Mouse (Mus musculus) heart, adult 2 months (tissue): ENCODE data around the gene Pip4k2c. TPM values are rescaled to one million over a fixed set of nuclear protein-coding genes. Genes with fewer than 3 reads are reported as not detected.
"Not testable (repeated sequence)": the region's sequence is repeated elsewhere in the genome, so short reads cannot be mapped to it uniquely, and the experiment has no call there.

Experiments used
- DNase-seq, 2 experiments: peaks; one replicate each; pipeline ENCODE4 v3.0.0; 2021
- H3K27ac ChIP-seq: fragments of 200-600 bp; 2 replicates; pipeline ENCODE4 v1.8.1; 2022
- H3K27me3 ChIP-seq: fragments of 200-500 bp; 2 replicates; pipeline ENCODE4 v1.6.1; 2012; ENCODE audit warnings: mild to moderate bottlenecking, low read length, inconsistent platforms, mixed read lengths; ENCODE audit not compliant: control insufficient read depth, insufficient read depth
- H3K36me3 ChIP-seq: fragments of 200-500 bp; 2 replicates; pipeline ENCODE4 v1.6.1; 2012; ENCODE audit warnings: low read length, inconsistent platforms; ENCODE audit not compliant: control insufficient read depth, insufficient read depth
- H3K4me1 ChIP-seq: fragments of 200-500 bp; 2 replicates; pipeline ENCODE4 v1.6.1; 2011; ENCODE audit warnings: low read length; ENCODE audit not compliant: control insufficient read depth, insufficient read depth
- H3K4me3 ChIP-seq: fragments of 200-600 bp; 2 replicates; pipeline ENCODE4 v1.8.1; 2022
- H3K79me2 ChIP-seq: fragments of 200-500 bp; replicated peaks from 2 replicates; pipeline ENCODE4 v1.6.1; 2012; ENCODE audit warnings: mild to moderate bottlenecking, inconsistent platforms, low read length, moderate library complexity, mixed read lengths; ENCODE audit not compliant: control insufficient read depth, insufficient read depth
- H3K9ac ChIP-seq: fragments of 200-500 bp; 2 replicates; pipeline ENCODE4 v1.6.1; 2012; ENCODE audit warnings: low read depth, mild to moderate bottlenecking, control low read depth, inconsistent platforms, low read length, mixed read lengths
- CTCF ChIP-seq: fragments of 200-600 bp; IDR thresholded peaks from 2 replicates; pipeline ENCODE4 v1.8.1; 2022; ENCODE audit warnings: antibody characterized with exemption, mild to moderate bottlenecking, moderate library complexity
- EP300 ChIP-seq: fragments of 200-500 bp; IDR thresholded peaks from 2 replicates; pipeline ENCODE4 v1.6.1; 2011; ENCODE audit warnings: low read depth, low read length, control low read depth; ENCODE audit not compliant: insufficient read depth
- POLR2A ChIP-seq: fragments of 200-500 bp; IDR thresholded peaks from 2 replicates; pipeline ENCODE4 v1.6.1; 2011; ENCODE audit warnings: mild to moderate bottlenecking, low read depth, low read length, control low read depth; ENCODE audit not compliant: insufficient read depth
- WGBS: fragments of 180-500 bp; shearing (Covaris S2); methylation state at CpG from one replicate; pipeline ENCODE4 v1.1.7; 2018; 5-methylcytosine and 5-hydroxymethylcytosine counted together
- intact Hi-C: fragments of 180-260 bp; cut with DNase I; formaldehyde crosslinking; loops from one replicate; pipeline ENCODE4 v1.15.1; 2025
- polyA plus RNA-seq: library from polyadenylated mRNA; depleted of rRNA; stranded (reverse); fragments of >200 nt; gene quantifications from 2 replicates; pipeline ENCODE4 v1.2.3, GENCODE M21; 2012
- total RNA-seq, 2 experiments: library from RNA; stranded (reverse); gene quantifications; 2 replicates each; pipeline ENCODE4 v1.2.3; 2021

Pip4k2c gene
- total and polyA plus RNA-seq, 3 experiments, result 25.7 to 29.0 (median 28.8) TPM

DNA sequence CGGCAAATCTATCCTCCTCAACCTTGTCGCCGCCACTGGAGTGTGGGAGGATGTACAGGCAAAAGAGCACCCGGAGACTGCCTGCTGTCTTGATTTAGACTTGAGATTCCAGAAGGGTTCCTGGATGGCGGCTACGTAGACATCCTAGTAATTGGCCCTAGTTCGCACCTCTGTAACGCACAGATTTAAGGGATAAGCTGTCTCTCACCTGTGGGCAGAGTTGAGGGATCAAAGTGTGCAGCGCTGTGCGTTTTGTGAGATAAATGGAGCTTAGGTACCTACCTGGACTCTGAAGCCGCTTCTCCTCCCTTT, 45.0 kb downstream of the Pip4k2c start:
- Histone ChIP-seq H3K4me3 (peak overlapping the region; percentile 62), H3K79me2 (no peaks in the 10 kb centered on the region), H3K27me3 (peaks cover 7% of the 10 kb centered on the region; the same call in 1 of the 2 replicates), H3K36me3 (no peaks in the 10 kb centered on the region), H3K9ac (no peak overlapping the region), H3K4me1 (peaks cover 3% of the 10 kb centered on the region; the same call in 1 of the 2 replicates), H3K27ac (no peak overlapping the region)
- no peak for DNase-seq
- TF ChIP-seq EP300 (no peak), CTCF (no peak), POLR2A (no peak)
- intact Hi-C loops, result no loop called here
- WGBS, result 14% methylated on average over 11 of the region's 11 CpGs

- Histone ChIP-seq H3K27me3 (peaks cover 7% of the 10 kb centered on the region; the same call in 1 of the 2 replicates), H3K36me3 (no peaks in the 10 kb centered on the region), H3K9ac (peak overlapping the region; percentile 76), H3K4me3 (peak overlapping the region; percentile 62), H3K79me2 (no peaks in the 10 kb centered on the region), H3K4me1 (peaks cover 3% of the 10 kb centered on the region; the same call in 1 of the 2 replicates), H3K27ac (peak overlapping the region; percentile 62; the same call in 1 of the 2 replicates)
- intact Hi-C loops, result loop anchor here (1.0 to 2.0 kb wide), 2 partner anchors 43 to 63 kb away; no protein-coding TSS in a partner anchor
- WGBS, result under 1% methylated on average over 56 of the region's 56 CpGs
- peak; percentile 66 to 68 for DNase-seq
- TF ChIP-seq EP300, result no peak
- no peak for TF ChIP-seq POLR2A
- no peak for TF ChIP-seq CTCF
Measured at GRCm38 (mm10) chr10:127165654-127166403, 45.6 kb downstream of the Pip4k2c start.

DNA sequence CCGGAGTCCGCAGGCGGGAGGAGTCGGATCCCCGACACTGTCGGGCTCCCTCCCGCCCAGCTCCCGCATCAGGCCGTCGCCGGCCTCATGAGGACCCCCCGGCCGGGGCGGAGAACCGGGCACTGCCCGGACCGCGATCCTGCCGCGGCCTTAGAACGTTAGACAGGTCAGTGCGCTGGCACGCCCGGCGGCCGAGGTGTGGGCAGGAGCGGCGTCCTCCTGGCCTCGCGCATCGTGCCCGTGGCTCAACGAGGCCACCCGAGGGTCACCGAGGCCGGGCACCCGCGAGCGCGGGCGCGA, 46.1 kb downstream of the Pip4k2c start:
- Histone ChIP-seq H3K79me2 (no peaks in the 10 kb centered on the region), H3K27ac (peak overlapping the region; percentile 62), H3K27me3 (peaks cover 7% of the 10 kb centered on the region; the same call in 1 of the 2 replicates), H3K4me1 (peaks cover 3% of the 10 kb centered on the region; the same call in 1 of the 2 replicates), H3K36me3 (no peaks in the 10 kb centered on the region), H3K9ac (peak overlapping the region; percentile 76), H3K4me3 (peak overlapping the region; percentile 62)
- TF ChIP-seq EP300 (no peak), CTCF (no peak), POLR2A (no peak)
- intact Hi-C loops, result loop anchor here (1.0 to 2.0 kb wide), 2 partner anchors 43 to 64 kb away; no protein-coding TSS in a partner anchor
- under 1% methylated on average over 42 of the region's 42 CpGs for WGBS
- no peak for DNase-seq

DNA sequence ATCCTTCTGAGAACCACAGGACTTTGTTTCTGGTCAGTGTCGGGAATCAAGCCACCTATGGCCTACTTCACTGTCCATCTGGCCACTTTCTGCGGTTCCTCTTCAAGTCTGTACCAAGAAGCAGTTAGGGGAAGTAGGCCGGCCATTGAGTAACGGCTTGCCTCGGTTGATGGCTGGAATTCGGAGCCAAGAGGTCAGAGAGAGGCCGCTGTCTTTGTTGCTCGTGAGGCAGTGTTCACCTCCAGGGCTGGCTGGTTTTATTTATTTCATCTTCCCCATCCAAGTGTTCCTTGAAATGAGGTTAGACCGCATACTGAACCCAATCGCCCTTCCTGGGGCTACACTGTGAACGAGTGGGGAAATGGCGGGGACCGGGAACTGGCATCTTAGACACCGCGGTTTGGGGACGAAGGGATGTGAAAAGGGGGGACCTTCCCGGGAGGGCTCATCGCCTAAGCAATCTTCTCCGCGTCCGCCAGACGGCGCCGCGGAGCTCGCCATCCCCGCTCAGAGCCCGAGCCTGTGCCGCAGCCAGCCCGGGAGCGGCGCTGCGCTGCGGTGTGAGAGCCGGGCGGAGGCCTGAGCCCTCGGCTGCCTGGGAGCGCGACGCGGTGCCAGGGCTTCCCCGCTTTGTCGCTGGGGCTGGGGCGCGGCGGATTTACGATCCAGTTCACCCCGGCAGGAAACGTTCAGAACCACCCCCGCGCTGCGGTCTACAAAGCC, 46.6 kb downstream of the Pip4k2c start, which contains the start of gene B4galnt1:
B4galnt1 (plus strand) TSS at position 595 of the 723 bp plus-strand sequence.
- intact Hi-C loops, result loop anchor here (1.0 to 2.0 kb wide), 2 partner anchors 42 to 65 kb away; no protein-coding TSS in a partner anchor
- H3K27ac ChIP-seq, result peak within 1 kb of the TSS; percentile 62
- no peaks in the 10 kb centered on the region for H3K36me3 ChIP-seq
- 4% methylated on average over 52 of the region's 52 CpGs for WGBS
- H3K27me3 ChIP-seq, result peaks cover 7% of the 10 kb centered on the region; the same call in 1 of the 2 replicates
- peak within 1 kb of the TSS; percentile 76 for H3K9ac ChIP-seq
- no peaks in the 10 kb centered on the region for H3K79me2 ChIP-seq
- H3K4me1 ChIP-seq, result peaks cover 3% of the 10 kb centered on the region; the same call in 1 of the 2 replicates
- peak within 1 kb of the TSS; percentile 62 for H3K4me3 ChIP-seq
- TF ChIP-seq CTCF (no peak; the same call in 1 of the 2 replicates), POLR2A (no peak), EP300 (no peak)
- peak; percentile 84 for DNase-seq

- Histone ChIP-seq H3K36me3 (no peaks in the 10 kb centered on the region), H3K27ac (no peak overlapping the region), H3K79me2 (no peaks in the 10 kb centered on the region), H3K9ac (no peak overlapping the region), H3K4me3 (no peak overlapping the region), H3K4me1 (peaks cover 3% of the 10 kb centered on the region; the same call in 1 of the 2 replicates), H3K27me3 (peaks cover 7% of the 10 kb centered on the region; the same call in 1 of the 2 replicates)
- 93% methylated on average over 4 of the region's 4 CpGs for WGBS
- intact Hi-C loops, result loop anchor here (2.0 kb wide), 1 partner anchor 41 kb away; no protein-coding TSS in a partner anchor
- TF ChIP-seq EP300 (no peak), CTCF (no peak), POLR2A (no peak)
- no peak for DNase-seq
Measured at GRCm38 (mm10) chr10:127164190-127164589, 47.2 kb downstream of the Pip4k2c start.

DNA sequence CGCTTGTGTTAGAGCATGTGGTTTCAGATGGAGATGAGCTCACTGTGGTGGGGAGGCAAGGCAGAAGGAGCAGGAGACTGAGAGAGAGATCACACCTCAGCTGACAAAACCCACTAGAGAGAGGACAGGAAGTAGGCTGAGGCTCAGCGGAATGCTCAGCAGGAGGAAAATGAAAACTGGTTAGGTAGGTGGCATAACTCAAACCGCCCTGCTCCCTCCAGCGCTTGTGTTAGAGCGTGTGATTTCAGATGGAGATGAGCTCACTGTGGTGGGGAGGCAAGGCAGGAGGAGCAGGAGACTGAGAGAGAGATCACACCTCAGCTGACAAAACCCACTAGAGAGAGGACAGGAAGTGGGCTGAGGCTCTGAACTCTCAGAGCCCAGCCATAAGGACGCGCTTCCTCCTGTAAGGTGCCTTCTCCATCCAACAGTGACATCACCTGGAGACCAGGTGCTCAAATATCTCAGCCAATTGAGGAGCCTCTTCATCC, 48.6 kb downstream of the Pip4k2c start:
- DNase-seq, H3K4me1 ChIP-seq, intact Hi-C loops, H3K79me2 ChIP-seq, H3K4me3 ChIP-seq, H3K9ac ChIP-seq, H3K27me3 ChIP-seq, H3K27ac ChIP-seq, H3K36me3 ChIP-seq: not testable (repeated sequence)
- 50% methylated on average over 7 of the region's 7 CpGs for WGBS
